13 mouse cellular contexts compared by ENCODE assay signal in genomic region chr16:33053141-33053540, GRCm38 (mm10). TPM values are rescaled to one million over a fixed set of nuclear protein-coding genes. Genes with fewer than 3 reads are reported as not detected.
DNase-seq lines count a peak whose midpoint lies in the region.
"Had no signal": no experiment of that assay in that cellular context is flagged by ENCODE, and none has a peak within 500 bp of the region (broad histone marks: within the 10 kb centered on the region; RNA-seq: fewer than 3 reads in every experiment).

No protein-coding gene starts in this region.

- peak; percentile 57 for DNase-seq in CD4-positive helper T cell, adult 2 months (ENCODE audit: low read depth, low spot score)
- peak; percentile 28 to 46 for DNase-seq in CD8-positive naive resting alpha-beta T cell, adult 2 months (ENCODE audit: low read depth in 2 of 2, low spot score in 2 of 2)
- DNase-seq in induced T-regulatory cell, adult 2 months (ENCODE audit: low read depth), result peak; percentile 46
- DNase-seq in testis, postnatal 14 days (ENCODE audit: low spot score), result peak; percentile 29
- no peak for DNase-seq in layer of hippocampus, postnatal 25 days (ENCODE audit: extremely low spot score in 1 of 2, low spot score in 1 of 2)
- no peak for DNase-seq in cerebellum, postnatal 10 days
- DNase-seq: adrenal gland, adult 8-10 months; adrenal gland, postnatal 25 days; cerebellum, adult 11-12 months; cerebellum, adult 8-10 months; cerebellum, postnatal 14 days; gastrocnemius, postnatal 10 days; gastrocnemius, postnatal 36 days had no signal

RNA-seq across cellular contexts. Expression of gene Iqcg, which starts 2.9 kb away (rescaled TPM):
- 1 to 10 TPM; 3.3 to 4.0 TPM for total RNA-seq in layer of hippocampus, postnatal 25 days (2021)

RNA-seq across cellular contexts. Expression of gene Rpl35a, which starts 3.1 kb away (rescaled TPM):
- total RNA-seq in layer of hippocampus, postnatal 25 days (2021), result 100 to 1,000 TPM; 262 to 293 TPM

RNA-seq across cellular contexts. Expression of gene Lmln, which starts 9.2 kb away (rescaled TPM):
- 10 to 100 TPM; 16.5 to 18.1 TPM for total RNA-seq in layer of hippocampus, postnatal 25 days (2021)

Comparison
In these comparisons a context has a peak if more than half of its experiments do, and no peak if none do; other contexts are left out.
1. DNase-seq: peak in CD4-positive helper T cell, adult 2 months (single experiment), CD8-positive naive resting alpha-beta T cell, adult 2 months (2 of 2), induced T-regulatory cell, adult 2 months (single experiment) and testis, postnatal 14 days (single experiment); none in layer of hippocampus, postnatal 25 days (0 of 2) and cerebellum, postnatal 10 days (0 of 2).